Mouse (Mus musculus) embryonic fibroblast, embryonic 13.5 days (primary cell): ENCODE data around the gene Ccdc61. TPM values are rescaled to one million over a fixed set of nuclear protein-coding genes. Genes with fewer than 3 reads are reported as not detected.
A peak's percentile ranks its signal among the peaks of the same experiment; 100 is the strongest.

ENCODE experiments used
- H3K27ac ChIP-seq: 2 replicates; pipeline ENCODE4 v1.5.1; 2012; ENCODE audit warnings: low read length, control low read depth, inconsistent platforms; ENCODE audit not compliant: insufficient read depth
- H3K4me1 ChIP-seq: 2 replicates; pipeline ENCODE4 v1.6.1; 2011; ENCODE audit warnings: low read length; ENCODE audit not compliant: control insufficient read depth, insufficient read depth
- H3K4me3 ChIP-seq: 2 replicates; pipeline ENCODE4 v1.5.1; 2011; ENCODE audit warnings: mild to moderate bottlenecking, control low read depth, low read length; ENCODE audit not compliant: insufficient read depth
- CTCF ChIP-seq: IDR thresholded peaks from 2 replicates; pipeline ENCODE4 v1.5.1; 2011; ENCODE audit warnings: mild to moderate bottlenecking, control low read depth, low read length, moderate library complexity, borderline replicate concordance; ENCODE audit not compliant: insufficient read depth
- POLR2A ChIP-seq: IDR thresholded peaks from 2 replicates; pipeline ENCODE4 v1.6.1; 2011; ENCODE audit warnings: low read depth, mild to moderate bottlenecking, control low read depth, low read length, moderate library complexity
- polyA plus RNA-seq: library from polyadenylated mRNA; stranded (reverse); fragments of >200 nt; gene quantifications from 2 replicates; pipeline ENCODE4 v1.2.4, GENCODE M21; 2011; ENCODE audit warnings: low read depth; ENCODE audit not compliant: missing spikeins, insufficient read length

Ccdc61 gene
- polyA plus RNA-seq, 1 experiment: 10.5 TPM

DNA sequence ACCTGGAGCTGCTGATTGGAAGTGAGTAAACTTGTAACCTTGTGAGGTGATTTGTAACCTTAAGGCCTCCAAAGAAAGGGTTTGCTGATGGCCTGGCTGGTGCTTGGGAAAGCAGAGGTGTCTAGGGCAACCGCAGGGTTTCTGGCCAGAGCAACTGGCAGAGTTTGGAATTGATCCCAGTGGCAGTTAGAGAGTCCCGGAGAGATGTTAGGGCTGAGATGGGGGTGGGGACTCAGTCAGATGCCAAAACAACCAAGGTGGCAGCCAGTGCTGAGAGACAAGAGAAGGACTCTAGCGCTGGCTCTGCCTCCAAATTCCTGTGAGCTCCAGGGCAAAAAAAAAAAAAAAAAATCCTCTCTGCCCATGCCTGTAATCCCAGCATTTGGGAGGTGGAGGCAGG, 7.7 kb upstream of the Ccdc61 start:
- Histone ChIP-seq H3K4me3 (no peak overlapping the region), H3K27ac (no peak overlapping the region), H3K4me1 (no peaks in the 10 kb centered on the region)
- TF ChIP-seq POLR2A (no peak), CTCF (no peak)

DNA sequence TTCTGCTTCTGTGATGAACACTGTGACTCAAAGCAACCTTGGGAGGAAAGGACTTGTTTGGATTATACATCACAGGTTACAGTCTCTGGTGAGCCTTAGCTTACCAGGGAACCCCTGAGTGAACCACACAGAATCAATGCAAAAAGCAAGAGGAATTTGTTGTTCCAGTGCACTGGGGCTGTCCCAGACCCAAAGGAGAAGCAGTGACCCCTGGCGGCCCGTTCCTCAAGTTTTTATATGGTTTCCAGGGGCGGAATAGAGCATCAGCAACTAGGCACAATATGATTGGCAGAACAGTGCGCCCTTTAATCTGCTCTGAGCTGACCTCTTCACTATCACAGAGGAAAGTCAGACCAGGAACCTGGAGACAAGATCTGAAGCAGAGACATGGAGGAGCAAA, 6.0 kb upstream of the Ccdc61 start:
- H3K27ac ChIP-seq: no peak overlapping the region
- TF ChIP-seq CTCF (no peak), POLR2A (no peak)
- H3K4me1 ChIP-seq: no peaks in the 10 kb centered on the region
- H3K4me3 ChIP-seq: no peak overlapping the region

DNA sequence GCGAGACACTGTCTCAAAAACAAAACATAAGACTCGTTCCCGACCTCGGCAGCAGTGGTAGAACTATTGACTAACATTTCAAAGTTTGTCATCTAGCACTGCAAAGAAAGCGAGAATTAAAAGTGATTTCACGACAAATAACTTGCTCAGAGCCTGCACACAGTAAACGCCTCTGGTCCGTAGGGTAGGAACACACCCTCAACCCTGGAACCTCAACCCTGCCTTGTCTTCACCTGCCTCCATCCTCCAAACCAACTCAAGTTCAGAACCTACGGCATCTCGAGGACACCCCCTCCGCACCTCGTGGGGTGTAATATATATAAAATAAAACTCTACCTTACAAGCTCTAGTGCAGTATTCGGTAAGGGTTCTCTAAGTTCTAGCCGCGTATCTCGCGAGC, 418 bp downstream of the Ccdc61 start:
- Histone ChIP-seq H3K4me3 (peak overlapping the region; percentile 99), H3K27ac (no peak overlapping the region), H3K4me1 (no peaks in the 10 kb centered on the region; the same call in 1 of the 2 replicates)
- TF ChIP-seq CTCF: no peak
- TF ChIP-seq POLR2A: no peak

GRCm38 (mm10) chr7:18904971-18905370, 5.2 kb downstream of the Ccdc61 start:
- no peak overlapping the region for H3K27ac ChIP-seq
- H3K4me1 ChIP-seq: no peaks in the 10 kb centered on the region; the same call in 1 of the 2 replicates
- TF ChIP-seq POLR2A (no peak), CTCF (no peak)
- no peak overlapping the region for H3K4me3 ChIP-seq

- no peak for TF ChIP-seq POLR2A
- no peak overlapping the region for H3K4me3 ChIP-seq
- H3K4me1 ChIP-seq: no peaks in the 10 kb centered on the region
- H3K27ac ChIP-seq: no peak overlapping the region
These were observed 7.7 kb downstream of the Ccdc61 start for GRCm38 (mm10) chr7:18902486-18902885.

GRCm38 (mm10) chr7:18900513-18900912, 9.7 kb downstream of the Ccdc61 start:
- no peaks in the 10 kb centered on the region for H3K4me1 ChIP-seq
- no peak overlapping the region for H3K27ac ChIP-seq
- TF ChIP-seq CTCF: no peak
- TF ChIP-seq POLR2A: no peak
- H3K4me3 ChIP-seq: no peak overlapping the region

DNA sequence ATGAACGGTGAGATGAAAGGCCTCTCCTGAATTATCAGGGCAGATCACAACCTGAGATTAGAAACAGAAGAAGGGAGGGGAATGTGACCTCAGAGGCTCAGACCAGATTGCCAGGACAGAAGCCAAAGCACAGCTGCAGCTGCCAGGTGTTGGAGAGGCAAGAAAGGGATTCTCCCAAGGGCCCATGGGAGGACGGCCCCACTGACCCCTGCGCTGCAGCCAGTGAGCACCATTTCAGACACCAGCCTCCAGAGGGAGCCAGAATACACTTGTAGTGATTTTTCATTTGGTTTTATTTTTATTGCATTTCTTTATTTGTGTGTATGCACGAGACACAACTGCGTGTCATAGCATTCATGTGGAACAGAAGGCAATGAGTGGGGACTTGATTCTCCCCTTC, 13.7 kb downstream of the Ccdc61 start:
- Histone ChIP-seq H3K4me3 (no peak overlapping the region), H3K4me1 (no peaks in the 10 kb centered on the region), H3K27ac (no peak overlapping the region)
- TF ChIP-seq CTCF: peak; percentile 42; the same call in 1 of the 2 replicates
- TF ChIP-seq POLR2A: no peak

DNA sequence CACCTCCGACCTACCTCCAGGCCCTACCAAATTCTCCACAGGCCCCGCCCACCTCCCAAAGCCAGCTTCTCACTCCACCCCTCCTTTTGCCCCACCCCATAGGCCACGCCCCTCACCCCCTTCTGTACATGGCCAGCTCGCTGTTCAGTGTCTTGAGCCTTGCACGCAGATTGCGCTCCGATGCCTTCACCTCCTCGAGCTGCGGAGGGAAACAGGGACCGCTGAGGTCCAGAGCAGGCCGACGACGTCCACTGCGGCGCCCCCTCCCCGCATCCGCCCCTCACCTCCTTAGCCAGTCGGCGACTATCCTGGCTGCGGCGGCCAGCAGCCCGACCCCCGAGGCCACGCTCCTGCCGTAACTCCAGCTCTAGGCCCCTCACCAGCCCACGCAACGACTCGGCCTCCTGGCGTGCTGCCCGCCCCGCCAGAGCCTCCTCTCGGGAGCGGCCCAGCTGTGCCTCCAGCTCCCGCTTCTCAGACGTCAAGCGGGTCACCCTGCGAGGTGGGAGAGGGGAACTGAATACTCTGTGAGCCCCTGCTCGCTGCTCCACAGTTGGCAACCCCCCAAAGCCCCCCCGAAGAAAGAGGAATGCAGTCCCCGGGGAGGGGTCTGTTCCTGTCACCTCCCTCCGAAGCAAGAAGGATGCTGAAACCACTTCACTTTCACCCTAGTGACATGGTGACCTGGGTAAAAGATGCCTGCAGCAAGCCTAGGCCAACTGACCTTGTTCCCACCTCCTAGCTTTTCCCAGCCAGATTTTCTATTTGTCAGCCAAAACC, 16.4 kb downstream of the Ccdc61 start:
- H3K4me3 ChIP-seq: no peak overlapping the region
- TF ChIP-seq POLR2A (peak; percentile 51; the same call in 1 of the 2 replicates), CTCF (no peak)
- no peaks in the 10 kb centered on the region for H3K4me1 ChIP-seq
- H3K27ac ChIP-seq: no peak overlapping the region

GRCm38 (mm10) chr7:18893009-18893408, 17.2 kb downstream of the Ccdc61 start:
- TF ChIP-seq CTCF: no peak
- no peak for TF ChIP-seq POLR2A
- H3K4me3 ChIP-seq: no peak overlapping the region
- no peak overlapping the region for H3K27ac ChIP-seq
- no peaks in the 10 kb centered on the region for H3K4me1 ChIP-seq

DNA sequence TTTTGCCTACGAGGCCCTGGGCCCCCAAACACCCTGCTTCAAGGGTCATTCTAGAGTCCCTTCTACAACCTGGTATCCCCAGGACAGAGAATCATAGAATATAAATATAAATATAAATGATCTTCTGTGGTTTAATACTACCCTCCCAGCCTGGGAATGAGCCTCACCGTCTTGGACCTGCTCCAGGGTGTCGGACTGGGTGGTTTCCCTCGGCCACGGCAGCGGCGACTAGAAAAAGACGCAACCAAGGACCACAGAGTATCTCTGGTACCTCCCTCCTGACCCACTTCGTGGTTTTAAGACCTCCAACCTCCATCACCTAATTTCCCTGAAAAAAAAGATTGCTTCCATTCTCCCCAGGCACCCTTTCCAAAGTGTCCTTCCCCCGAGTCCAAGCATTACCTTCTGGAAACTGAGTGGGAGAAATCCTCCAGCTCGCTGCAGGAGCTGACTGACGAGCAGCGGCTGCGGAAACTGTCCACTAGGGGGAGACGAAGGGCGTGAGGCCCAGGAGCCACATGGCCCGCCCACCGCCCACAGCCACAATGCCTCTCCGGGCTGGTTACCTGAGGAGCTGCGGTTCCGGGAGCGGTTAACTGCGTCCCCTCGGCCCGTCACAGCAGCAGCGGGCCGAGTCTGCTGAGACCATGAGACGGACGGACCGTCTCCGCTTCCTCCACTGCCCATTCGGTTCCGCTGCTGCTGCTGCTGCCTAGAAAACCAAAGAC, 18.2 kb downstream of the Ccdc61 start:
- peak overlapping the region; percentile 25; the same call in 1 of the 2 replicates for H3K4me3 ChIP-seq
- no peak overlapping the region for H3K27ac ChIP-seq
- no peaks in the 10 kb centered on the region for H3K4me1 ChIP-seq
- peak; percentile 84 for TF ChIP-seq CTCF
- no peak for TF ChIP-seq POLR2A
